Mouse (Mus musculus) myocyte (in vitro differentiated cells): ENCODE results near the gene Shank2. TPM values are rescaled to one million over a fixed set of nuclear protein-coding genes. Genes with fewer than 3 reads are reported as not detected.

Experiments used
- H3K27me3 ChIP-seq: one replicate; pipeline ENCODE4 v1.6.1; 2011; ENCODE audit not compliant: control insufficient read depth, insufficient read depth, insufficient read length
- H3K36me3 ChIP-seq: one replicate; pipeline ENCODE4 v1.6.1; 2011; ENCODE audit not compliant: control insufficient read depth, insufficient read depth
- H3K4me2 ChIP-seq: one replicate; pipeline ENCODE4 v1.6.1; 2011; ENCODE audit warnings: low read depth, control low read depth
- H3K4me3 ChIP-seq: one replicate; pipeline ENCODE4 v1.5.1; 2011; ENCODE audit warnings: mild to moderate bottlenecking, control low read depth, moderate library complexity
- H3K79me2 ChIP-seq: one replicate; pipeline ENCODE4 v1.6.1; 2011; ENCODE audit not compliant: control insufficient read depth, insufficient read depth
- H3ac ChIP-seq: one replicate; pipeline ENCODE4 v1.6.1; 2011; ENCODE audit not compliant: control insufficient read depth, insufficient read length
- CEBPB ChIP-seq: IDR thresholded peaks from 2 replicates; pipeline ENCODE4 v1.6.1; 2011; ENCODE audit warnings: mild to moderate bottlenecking, moderate library complexity; ENCODE audit not compliant: poor library complexity, insufficient read depth, severe bottlenecking
- E2F4 ChIP-seq: IDR thresholded peaks from one replicate; pipeline ENCODE4 v1.6.1; 2011; ENCODE audit warnings: mild to moderate bottlenecking, control low read depth, moderate library complexity; ENCODE audit not compliant: insufficient read depth
- MAX ChIP-seq: IDR thresholded peaks from one replicate; pipeline ENCODE4 v1.6.1; 2011; ENCODE audit warnings: low read depth, mild to moderate bottlenecking, control low read depth
- MYOD1 ChIP-seq, 3 experiments: IDR thresholded peaks; one replicate each; pipeline ENCODE4 v1.6.1; 2011; ENCODE audit warnings: control low read depth in 2 of 3, low read depth in 2 of 3, mild to moderate bottlenecking in 2 of 3, moderate library complexity in 1 of 3; ENCODE audit not compliant: insufficient read length in 2 of 3, control insufficient read depth in 1 of 3
- MYOG ChIP-seq, 3 experiments: IDR thresholded peaks; one replicate each; pipeline ENCODE4 v1.6.1; 2011; ENCODE audit warnings: control low read depth in 2 of 3, low read depth in 2 of 3, mild to moderate bottlenecking in 2 of 3; ENCODE audit not compliant: insufficient read length in 2 of 3, control insufficient read depth in 1 of 3, insufficient read depth in 1 of 3
- POLR2A ChIP-seq: IDR thresholded peaks from one replicate; pipeline ENCODE4 v1.6.1; 2011; ENCODE audit warnings: low read depth, mild to moderate bottlenecking, control low read depth, moderate library complexity; ENCODE audit not compliant: insufficient read length
- POLR2AphosphoS2 ChIP-seq: IDR thresholded peaks from one replicate; pipeline ENCODE4 v1.6.1; 2011; ENCODE audit warnings: low read depth, control low read depth; ENCODE audit not compliant: insufficient read length
- REST ChIP-seq: IDR thresholded peaks from one replicate; pipeline ENCODE4 v1.6.1; 2011; ENCODE audit warnings: mild to moderate bottlenecking, control low read depth, moderate library complexity; ENCODE audit not compliant: insufficient read depth, insufficient read length
- SRF ChIP-seq: IDR thresholded peaks from one replicate; pipeline ENCODE4 v1.6.1; 2011; ENCODE audit warnings: low read depth; ENCODE audit not compliant: control insufficient read depth, insufficient read length
- TCF12 ChIP-seq: IDR thresholded peaks from one replicate; pipeline ENCODE4 v1.6.1; 2011; ENCODE audit warnings: mild to moderate bottlenecking, control low read depth; ENCODE audit not compliant: poor library complexity, insufficient read depth, severe bottlenecking
- TCF3 ChIP-seq: IDR thresholded peaks from one replicate; pipeline ENCODE4 v1.6.1; 2011; ENCODE audit warnings: low read depth, control low read depth; ENCODE audit not compliant: insufficient read length
- USF1 ChIP-seq: IDR thresholded peaks from one replicate; pipeline ENCODE4 v1.6.1; 2011; ENCODE audit warnings: low read depth, mild to moderate bottlenecking, control low read depth, moderate library complexity
- polyA plus RNA-seq: library from polyadenylated mRNA; unstranded; fragments of >200 nt; fragmentation: generic; extraction: Trizol; gene quantifications from one replicate; pipeline ENCODE4 v1.2.1, GENCODE M21; 2012; ENCODE audit warnings: missing spikeins

The Shank2 gene
- polyA plus RNA-seq, 1 experiment, result 0.07 TPM

DNA sequence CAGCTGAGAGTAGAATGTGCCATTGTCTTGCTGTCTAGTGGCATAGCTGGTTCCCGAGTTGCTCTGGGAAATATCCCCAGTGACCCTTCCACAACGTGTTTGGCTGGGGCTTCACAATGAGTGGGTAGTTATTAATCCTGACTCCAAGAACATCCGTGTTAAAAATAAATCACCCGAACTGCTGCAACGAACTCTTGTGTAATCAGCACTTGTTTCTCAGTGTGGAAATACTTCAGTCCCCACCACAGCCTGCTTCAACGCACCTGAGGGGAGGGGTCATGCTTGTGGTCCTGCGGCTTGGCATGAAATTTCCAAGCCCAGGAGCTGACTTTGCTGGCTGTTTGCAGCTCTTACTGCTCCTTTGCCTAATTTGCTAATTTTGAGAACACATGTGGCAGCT lies 35.1 kb upstream of the Shank2 start:
- H3K36me3 ChIP-seq, result no peaks in the 10 kb centered on the region
- H3ac ChIP-seq, result no peak overlapping the region
- H3K4me3 ChIP-seq, result no peak overlapping the region
- no peak overlapping the region for H3K4me2 ChIP-seq
- no peak for TF ChIP-seq REST
- TF ChIP-seq USF1, result no peak
- TF ChIP-seq TCF12, result no peak
- TF ChIP-seq TCF3, result no peak
- TF ChIP-seq SRF, result no peak
- no peak for TF ChIP-seq MYOG (IDR thresholded peaks at IDR 0.05; ENCODE audit: control insufficient read depth in 1 of 3, insufficient read depth in 1 of 3, insufficient read length in 2 of 3, low read depth in 2 of 3)
- no peak for TF ChIP-seq POLR2A
- no peak for TF ChIP-seq MAX
- TF ChIP-seq E2F4, result no peak
- no peak for TF ChIP-seq POLR2AphosphoS2
- TF ChIP-seq CEBPB, result no peak
- H3K79me2 ChIP-seq, result no peaks in the 10 kb centered on the region
- H3K27me3 ChIP-seq, result no peaks in the 10 kb centered on the region

DNA sequence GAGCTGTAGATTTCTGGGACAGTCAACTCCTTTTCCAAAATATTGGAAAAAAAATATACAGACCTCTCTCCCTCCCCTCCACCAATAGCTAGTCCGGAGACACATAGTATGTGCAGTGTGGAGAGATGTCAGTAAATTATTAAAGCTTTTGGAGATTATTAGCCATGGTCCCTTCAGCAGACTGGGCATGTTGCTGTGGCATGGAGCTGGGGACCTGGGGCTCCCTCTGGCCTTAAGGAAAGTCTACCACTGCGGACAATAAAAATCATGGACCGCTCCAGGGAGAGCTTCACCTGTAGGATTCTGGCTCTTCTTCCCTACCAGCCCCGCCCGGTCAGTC lies 24.3 kb upstream of the Shank2 start:
- Histone ChIP-seq H3ac (no peak overlapping the region), H3K36me3 (no peaks in the 10 kb centered on the region), H3K4me3 (no peak overlapping the region), H3K27me3 (peaks cover 26% of the 10 kb centered on the region), H3K4me2 (no peak overlapping the region), H3K79me2 (no peaks in the 10 kb centered on the region)
- no peak for TF ChIP-seq MYOG (IDR thresholded peaks at IDR 0.05; ENCODE audit: control insufficient read depth in 1 of 3, insufficient read depth in 1 of 3, insufficient read length in 2 of 3, low read depth in 2 of 3)
- TF ChIP-seq REST, result no peak
- no peak for TF ChIP-seq TCF3
- no peak for TF ChIP-seq TCF12
- no peak for TF ChIP-seq POLR2AphosphoS2
- TF ChIP-seq E2F4, result no peak
- TF ChIP-seq MYOD1 (IDR thresholded peaks at IDR 0.05; ENCODE audit: control insufficient read depth in 1 of 3, insufficient read length in 2 of 3, low read depth in 2 of 3), result no peak
- no peak for TF ChIP-seq SRF

- Histone ChIP-seq H3K79me2 (no peaks in the 10 kb centered on the region), H3K27me3 (peaks cover 26% of the 10 kb centered on the region), H3ac (no peak overlapping the region), H3K36me3 (no peaks in the 10 kb centered on the region), H3K4me3 (no peak overlapping the region), H3K4me2 (peak overlapping the region; percentile 38)
- TF ChIP-seq TCF12 (no peak), USF1 (no peak)
These were observed 23.7 kb upstream of the Shank2 start for GRCm38 (mm10) chr7:143977831-143978682.

GRCm38 (mm10) chr7:143978741-143979371 lies 22.9 kb upstream of the Shank2 start:
- H3ac ChIP-seq, result no peak overlapping the region
- H3K27me3 ChIP-seq, result peaks cover 26% of the 10 kb centered on the region
- no peak for TF ChIP-seq MAX
- TF ChIP-seq POLR2A, result no peak
- no peak for TF ChIP-seq TCF12
- TF ChIP-seq MYOG (IDR thresholded peaks at IDR 0.05; ENCODE audit: control insufficient read depth in 1 of 3, insufficient read depth in 1 of 3, insufficient read length in 2 of 3, low read depth in 2 of 3), result no peak
- TF ChIP-seq POLR2AphosphoS2, result no peak
- TF ChIP-seq MYOD1 (IDR thresholded peaks at IDR 0.05; ENCODE audit: control insufficient read depth in 1 of 3, insufficient read length in 2 of 3, low read depth in 2 of 3), result no peak
- TF ChIP-seq REST, result no peak
- TF ChIP-seq TCF3, result no peak
- no peak for TF ChIP-seq E2F4
- no peak for TF ChIP-seq SRF
- no peak for TF ChIP-seq USF1
- TF ChIP-seq CEBPB, result no peak
- H3K4me2 ChIP-seq, result peak overlapping the region; percentile 45
- no peak overlapping the region for H3K4me3 ChIP-seq
- H3K79me2 ChIP-seq, result no peaks in the 10 kb centered on the region
- no peaks in the 10 kb centered on the region for H3K36me3 ChIP-seq

DNA sequence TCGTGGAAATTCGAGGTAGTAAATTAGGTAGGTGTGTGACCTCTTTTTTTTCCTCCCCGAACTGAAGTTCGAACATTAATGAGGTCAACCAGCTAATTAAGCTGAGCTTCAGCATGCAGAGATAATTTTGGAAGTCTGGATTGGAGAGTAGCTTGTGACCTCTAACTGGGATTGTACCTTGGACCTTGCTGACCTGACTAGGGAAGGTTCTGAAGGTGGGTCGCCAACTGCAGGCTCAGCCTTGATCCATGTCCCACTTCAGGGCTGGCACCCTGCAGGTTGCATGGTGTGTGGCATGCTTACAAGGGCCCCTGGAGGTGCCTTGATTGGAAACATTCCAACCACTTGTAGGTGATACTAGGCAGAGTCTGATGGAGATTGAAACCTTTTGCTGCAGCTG lies 21.7 kb upstream of the Shank2 start:
- H3K36me3 ChIP-seq, result no peaks in the 10 kb centered on the region
- H3K79me2 ChIP-seq, result no peaks in the 10 kb centered on the region
- peaks cover 26% of the 10 kb centered on the region for H3K27me3 ChIP-seq
- TF ChIP-seq MAX, result no peak
- TF ChIP-seq TCF12, result no peak
- no peak for TF ChIP-seq MYOG (IDR thresholded peaks at IDR 0.05; ENCODE audit: control insufficient read depth in 1 of 3, insufficient read depth in 1 of 3, insufficient read length in 2 of 3, low read depth in 2 of 3)
- no peak for TF ChIP-seq CEBPB
- TF ChIP-seq REST, result no peak
- TF ChIP-seq POLR2A, result no peak
- no peak for TF ChIP-seq USF1
- no peak for TF ChIP-seq MYOD1 (IDR thresholded peaks at IDR 0.05; ENCODE audit: control insufficient read depth in 1 of 3, insufficient read length in 2 of 3, low read depth in 2 of 3)
- no peak for TF ChIP-seq POLR2AphosphoS2
- no peak for TF ChIP-seq E2F4
- no peak overlapping the region for H3ac ChIP-seq
- H3K4me2 ChIP-seq, result no peak overlapping the region
- H3K4me3 ChIP-seq, result no peak overlapping the region
